Mouse (Mus musculus) mouse embryonic stem cell (cell line): Measurements from ENCODE around the gene Gtf2i.

Source experiments
- in situ Hi-C, 2 experiments: fragments of 300-500 bp; cut with MboI; formaldehyde crosslinking; loops; 1 replicate in 1 of 2; 3 replicates in 1 of 2; pipeline ENCODE4 v1.14.3; 2019 to 2020; ENCODE audit warnings: low sequenced_read_pairs in 2 of 2, low pct_unique_long_range_greater_than_20kb in 1 of 2, mixed read lengths in 1 of 2; ENCODE audit not compliant: unreplicated experiment in 1 of 2

The Gtf2i gene

GRCm38 (mm10) chr5:134258395-134258794 lies 56.2 kb downstream of the Gtf2i start:
- in situ Hi-C loops, result no loop called here

- in situ Hi-C loops, result no loop called here
Observed at GRCm38 (mm10) chr5:134257349-134258031, 57.1 kb downstream of the Gtf2i start.

GRCm38 (mm10) chr5:134255294-134255693 lies 59.3 kb downstream of the Gtf2i start:
- in situ Hi-C loops, result no loop called here

GRCm38 (mm10) chr5:134253806-134254205 lies 60.8 kb downstream of the Gtf2i start:
- in situ Hi-C loops, result no loop called here

- in situ Hi-C loops, result no loop called here
Observed at GRCm38 (mm10) chr5:134251083-134251482, 63.5 kb downstream of the Gtf2i start.

GRCm38 (mm10) chr5:134250601-134251000 lies 64.0 kb downstream of the Gtf2i start:
- in situ Hi-C loops, result no loop called here

- in situ Hi-C loops, result no loop called here
Observed at GRCm38 (mm10) chr5:134249245-134249649, 65.3 kb downstream of the Gtf2i start.

GRCm38 (mm10) chr5:134248608-134249244 lies 65.8 kb downstream of the Gtf2i start:
- in situ Hi-C loops, result no loop called here

- in situ Hi-C loops, result no loop called here
Observed at GRCm38 (mm10) chr5:134246146-134246545, 68.4 kb downstream of the Gtf2i start.

GRCm38 (mm10) chr5:134244890-134245289 lies 69.7 kb downstream of the Gtf2i start:
- in situ Hi-C loops, result no loop called here

GRCm38 (mm10) chr5:134243661-134244436 lies 70.7 kb downstream of the Gtf2i start:
- in situ Hi-C loops, result no loop called here

- in situ Hi-C loops, result no loop called here
Observed at GRCm38 (mm10) chr5:134241831-134242230, 72.7 kb downstream of the Gtf2i start.

GRCm38 (mm10) chr5:134237936-134238760 lies 76.4 kb downstream of the Gtf2i start:
- in situ Hi-C loops, result no loop called here

- in situ Hi-C loops, result no loop called here
Observed at GRCm38 (mm10) chr5:134237508-134237907, 77.1 kb downstream of the Gtf2i start.

- in situ Hi-C loops, result no loop called here
Observed at GRCm38 (mm10) chr5:134236796-134237195, 77.8 kb downstream of the Gtf2i start.

- in situ Hi-C loops, result no loop called here
Observed at GRCm38 (mm10) chr5:134236241-134236640, 78.3 kb downstream of the Gtf2i start.

- in situ Hi-C loops, result no loop called here
Observed at GRCm38 (mm10) chr5:134235111-134235510, 79.4 kb downstream of the Gtf2i start.

GRCm38 (mm10) chr5:134234205-134234604 lies 80.4 kb downstream of the Gtf2i start:
- in situ Hi-C loops, result no loop called here

- in situ Hi-C loops, result no loop called here
Observed at GRCm38 (mm10) chr5:134233244-134233651, 81.3 kb downstream of the Gtf2i start.
